ENCODE assay signal across 7 mouse cellular contexts in genomic region chr11:54122416-54123264, GRCm38 (mm10). TPM values are rescaled to one million over a fixed set of nuclear protein-coding genes. Genes with fewer than 3 reads are reported as not detected.
DNase-seq lines count a peak whose midpoint lies in the region; ATAC-seq lines count a peak whose summit lies in the region.

No protein-coding gene starts in this region.

- intact Hi-C loops in left cerebral cortex, postnatal 10 days (cut with DNase I): no loop called here

- peak; percentile 65 for DNase-seq in MN1 (ENCODE audit: low spot score)
- peak; percentile 50 for DNase-seq in cerebellum, adult 11 months
- DNase-seq in gastrocnemius, adult 8-10 months (ENCODE audit: low spot score in 2 of 2): peak; percentile 80 to 84
- peak; percentile 71 to 86 for DNase-seq in left cerebral cortex, postnatal 10 days (ENCODE audit: extremely low spot score in 1 of 2, low spot score in 2 of 2)
- DNase-seq in naive thymus-derived CD4-positive, alpha-beta T cell, adult 2 months (ENCODE audit: low read depth): peak; percentile 27
- DNase-seq in urinary bladder, adult 2 months (ENCODE audit: low spot score): no peak

- 58% methylated on average over 14 of the region's 14 CpGs for WGBS in intestine, embryonic 15.5 days

- H3K4me2 ChIP-seq in intestine, embryonic 15.5 days (replicated peaks): no peak overlapping the region

- no peaks in the 10 kb centered on the region for H3K27me3 ChIP-seq in intestine, embryonic 15.5 days (replicated peaks)

- peaks cover 6% of the 10 kb centered on the region for H3K4me1 ChIP-seq in intestine, embryonic 15.5 days (replicated peaks)

- H3K27ac ChIP-seq in intestine, embryonic 15.5 days: no peak overlapping the region

- peak; percentile 69 for ATAC-seq in intestine, embryonic 15.5 days

- no peak overlapping the region for H3K4me3 ChIP-seq in intestine, embryonic 15.5 days (replicated peaks)

- H3K9ac ChIP-seq in intestine, embryonic 15.5 days: no peak overlapping the region

- H3K9me3 ChIP-seq in intestine, embryonic 15.5 days: no peaks in the 10 kb centered on the region

- peaks cover 5% of the 10 kb centered on the region; the same call in 1 of the 2 replicates for H3K36me3 ChIP-seq in intestine, embryonic 15.5 days

RNA-seq across cellular contexts. Expression of gene P4ha2, which starts 22.7 kb away (rescaled TPM):
- 10 to 100 TPM; 28.2 to 33.7 (median 31.2) TPM for total RNA-seq in gastrocnemius, adult 8-10 months (2022)
- 41.8 and 44.8 TPM in 2 replicates for polyA plus RNA-seq in intestine, embryonic 15.5 days (2015; fragmentation: Nextera tagmentation; extraction: Ambion mirVana)
- total RNA-seq in left cerebral cortex, postnatal 10 days (2021): 10 to 100 TPM; 15.8 to 17.0 TPM
- 26.5 and 26.7 TPM in 2 replicates for polyA plus RNA-seq in urinary bladder, adult 2 months (2012; rRNA removed)

RNA-seq across cellular contexts. Expression of gene Pdlim4, which starts 53.8 kb away (rescaled TPM):
- total RNA-seq in gastrocnemius, adult 8-10 months (2022): 1 to 10 TPM; 3.2 to 5.4 (median 3.9) TPM
- 35.9 and 42.1 TPM in 2 replicates for polyA plus RNA-seq in intestine, embryonic 15.5 days (2015; fragmentation: Nextera tagmentation; extraction: Ambion mirVana)
- 10 to 100 TPM; 10.7 to 11.4 TPM for total RNA-seq in left cerebral cortex, postnatal 10 days (2021)
- 170 and 183 TPM in 2 replicates for polyA plus RNA-seq in urinary bladder, adult 2 months (2012; rRNA removed)
